Comparison of ENCODE assay signal across 18 mouse cellular contexts in genomic region chr7:136226031-136226430, GRCm38 (mm10).
DNase-seq lines count a peak whose midpoint lies in the region; ATAC-seq lines count a peak whose summit lies in the region.
"Had no signal": no experiment of that assay in that cellular context is flagged by ENCODE, and none has a peak within 500 bp of the region (broad histone marks: within the 10 kb centered on the region; RNA-seq: fewer than 3 reads in every experiment).

No protein-coding gene starts in this region.

- no peak overlapping the region for H3K4me3 ChIP-seq in hindbrain, embryonic 10.5 days
- H3K4me3 ChIP-seq in hindbrain, embryonic 11.5 days (ENCODE audit: low read depth, low read length) = no peak overlapping the region
- no peak overlapping the region for H3K4me3 ChIP-seq in forebrain, embryonic 11.5 days (ENCODE audit: low read depth, low read length)
- H3K4me3 ChIP-seq: forebrain, embryonic 12.5 days; liver, embryonic 15.5 days; stomach, embryonic 15.5 days had no signal

- 81% methylated on average over 7 of the region's 7 CpGs for WGBS in hindbrain, embryonic 10.5 days
- 74% methylated on average over 7 of the region's 7 CpGs for WGBS in hindbrain, embryonic 11.5 days
- WGBS in forebrain, embryonic 11.5 days = 78% methylated on average over 7 of the region's 7 CpGs

- no peak overlapping the region for H3K9ac ChIP-seq in hindbrain, embryonic 11.5 days (ENCODE audit: low read depth, low read length)
- H3K9ac ChIP-seq in forebrain, embryonic 11.5 days (ENCODE audit: low read length) = no peak overlapping the region
- H3K9ac ChIP-seq: forebrain, embryonic 12.5 days; liver, embryonic 15.5 days; stomach, embryonic 15.5 days had no signal

- no peaks in the 10 kb centered on the region for H3K36me3 ChIP-seq in hindbrain, embryonic 10.5 days
- H3K36me3 ChIP-seq in hindbrain, embryonic 11.5 days (ENCODE audit: control insufficient read depth, insufficient read depth, low read length) = no peaks in the 10 kb centered on the region
- H3K36me3 ChIP-seq in forebrain, embryonic 11.5 days (ENCODE audit: control insufficient read depth, insufficient read depth, low read length) = no peaks in the 10 kb centered on the region
- H3K36me3 ChIP-seq: forebrain, embryonic 12.5 days; G1E; liver, embryonic 15.5 days; stomach, embryonic 15.5 days had no signal

- no peaks in the 10 kb centered on the region for H3K9me3 ChIP-seq in hindbrain, embryonic 10.5 days
- H3K9me3 ChIP-seq in hindbrain, embryonic 11.5 days (ENCODE audit: control insufficient read depth, low read length) = no peaks in the 10 kb centered on the region
- H3K9me3 ChIP-seq in forebrain, embryonic 11.5 days (ENCODE audit: control insufficient read depth, low read length) = no peaks in the 10 kb centered on the region
- H3K9me3 ChIP-seq: forebrain, embryonic 12.5 days; liver, embryonic 15.5 days; stomach, embryonic 15.5 days had no signal

- H3K4me2 ChIP-seq in hindbrain, embryonic 11.5 days (replicated peaks; ENCODE audit: low read depth, low read length) = no peak overlapping the region
- H3K4me2 ChIP-seq in forebrain, embryonic 11.5 days (ENCODE audit: low read depth, low read length, severe bottlenecking) = no peak overlapping the region
- H3K4me2 ChIP-seq: forebrain, embryonic 12.5 days; liver, embryonic 15.5 days; stomach, embryonic 15.5 days had no signal

- DNase-seq in adrenal gland, adult (ENCODE audit: inconsistent age in 2 of 2, low spot score in 1 of 2) = peak; percentile 78 to 92
- DNase-seq in adrenal gland, postnatal 4 days (ENCODE audit: low spot score in 2 of 2) = no peak
- no peak for DNase-seq in hindbrain, embryonic 10.5 days (ENCODE audit: low spot score)
- no peak for DNase-seq in hindbrain, embryonic 11.5 days (ENCODE audit: low spot score)
- DNase-seq in ovary, postnatal 36 days (ENCODE audit: low spot score) = peak; percentile 41
- no peak for DNase-seq in ovary, postnatal 10 days (ENCODE audit: low spot score)
- DNase-seq in thymus, postnatal 14 days = no peak
- DNase-seq in forebrain, embryonic 11.5 days (ENCODE audit: low spot score) = no peak
- DNase-seq: cerebellum, adult 9-11 months; gastrocnemius, postnatal 36 days had no signal

- peak overlapping the region; percentile 16; the same call in 1 of the 2 replicates for H3K27ac ChIP-seq in hindbrain, embryonic 10.5 days
- no peak overlapping the region for H3K27ac ChIP-seq in hindbrain, embryonic 11.5 days (ENCODE audit: low read depth, low read length)
- H3K27ac ChIP-seq in forebrain, embryonic 11.5 days (ENCODE audit: low read depth, low read length) = no peak overlapping the region
- H3K27ac ChIP-seq: forebrain, embryonic 12.5 days; hindbrain, postnatal 0 days; liver, embryonic 15.5 days; stomach, embryonic 15.5 days had no signal

- ATAC-seq in hindbrain, embryonic 11.5 days (ENCODE audit: low FRiP score) = no peak
- no peak for ATAC-seq in forebrain, embryonic 11.5 days (replicated peaks; ENCODE audit: low FRiP score)
- ATAC-seq: CD4-positive, CD25-positive, alpha-beta regulatory T cell, adult 4 months; hindbrain, postnatal 0 days; lung, postnatal 0 days; midbrain, embryonic 16.5 days had no signal

- H3K4me1 ChIP-seq in hindbrain, embryonic 10.5 days (replicated peaks) = peaks cover 16% of the 10 kb centered on the region
- no peaks in the 10 kb centered on the region for H3K4me1 ChIP-seq in hindbrain, embryonic 11.5 days (replicated peaks; ENCODE audit: control insufficient read depth, insufficient read depth, low read length)
- H3K4me1 ChIP-seq in forebrain, embryonic 11.5 days (replicated peaks; ENCODE audit: control insufficient read depth, insufficient read depth, low read length) = no peaks in the 10 kb centered on the region
- H3K4me1 ChIP-seq: liver, embryonic 15.5 days; stomach, embryonic 15.5 days had no signal

- no peaks in the 10 kb centered on the region for H3K27me3 ChIP-seq in hindbrain, embryonic 10.5 days (ENCODE audit: insufficient read depth, poor library complexity, severe bottlenecking)
- no peaks in the 10 kb centered on the region for H3K27me3 ChIP-seq in hindbrain, embryonic 11.5 days (ENCODE audit: control insufficient read depth, insufficient read depth, low read length)
- H3K27me3 ChIP-seq in forebrain, embryonic 11.5 days (ENCODE audit: control insufficient read depth, insufficient read depth, low read length) = peaks cover 2% of the 10 kb centered on the region; the same call in 1 of the 2 replicates
- H3K27me3 ChIP-seq: liver, embryonic 15.5 days; stomach, embryonic 15.5 days had no signal

Comparison
In these comparisons a context has a peak if more than half of its experiments do, and no peak if none do; other contexts are left out.
1. DNase-seq: peak in adrenal gland, adult (2 of 2) and ovary, postnatal 36 days (single experiment); none in adrenal gland, postnatal 4 days (0 of 2), hindbrain, embryonic 10.5 days (single experiment), hindbrain, embryonic 11.5 days (single experiment), ovary, postnatal 10 days (single experiment), thymus, postnatal 14 days (single experiment) and forebrain, embryonic 11.5 days (single experiment).